Mouse (Mus musculus) bone marrow, adult 2 months (tissue): ENCODE data around the gene Pakap. TPM values are rescaled to one million over a fixed set of nuclear protein-coding genes. Genes with fewer than 3 reads are reported as not detected.

Experiments used
- H3K27ac ChIP-seq: fragments of 200-500 bp; 2 replicates; pipeline ENCODE4 v1.5.1; 2012; ENCODE audit warnings: low read depth, mild to moderate bottlenecking, control low read depth, inconsistent platforms, low read length; ENCODE audit not compliant: control insufficient read depth, poor library complexity, insufficient read depth
- H3K4me1 ChIP-seq: fragments of 200-500 bp; 2 replicates; pipeline ENCODE4 v1.6.1; 2011; ENCODE audit warnings: low read length; ENCODE audit not compliant: control insufficient read depth, insufficient read depth
- H3K4me3 ChIP-seq: fragments of 200-500 bp; replicated peaks from 2 replicates; pipeline ENCODE3; 2011; ENCODE audit warnings: mild to moderate bottlenecking, low read depth, low read length, control low read depth; ENCODE audit not compliant: control insufficient read depth
- CTCF ChIP-seq: fragments of 200-500 bp; IDR thresholded peaks from 2 replicates; pipeline ENCODE4 v1.5.1; 2011; ENCODE audit warnings: low read length, control low read depth; ENCODE audit not compliant: control insufficient read depth, insufficient read depth
- POLR2A ChIP-seq: fragments of 200-500 bp; IDR thresholded peaks from 2 replicates; pipeline ENCODE4 v1.6.1; 2011; ENCODE audit warnings: low read depth, mild to moderate bottlenecking, control low read depth, low read length, borderline replicate concordance; ENCODE audit not compliant: control insufficient read depth
- WGBS: fragments of 180-500 bp; shearing (Covaris S2); methylation state at CpG from one replicate; pipeline ENCODE4 v1.1.7; 2018; 5-methylcytosine and 5-hydroxymethylcytosine counted together
- polyA plus RNA-seq: library from polyadenylated mRNA; stranded (reverse); fragments of >200 nt; gene quantifications from 2 replicates; pipeline ENCODE4 v1.2.4, GENCODE M21; 2011; ENCODE audit warnings: low replicate concordance; ENCODE audit not compliant: missing spikeins, insufficient read depth, insufficient read length

Gene Pakap
- polyA plus RNA-seq, 1 experiment: 1.9 TPM

- no peak overlapping the region for H3K27ac ChIP-seq
- 89% methylated on average over 11 of the region's 11 CpGs for WGBS
- H3K4me3 ChIP-seq: no peak overlapping the region
- no peak for TF ChIP-seq POLR2A
- no peak for TF ChIP-seq CTCF
- H3K4me1 ChIP-seq: no peaks in the 10 kb centered on the region; the same call in 1 of the 2 replicates
Measured at GRCm38 (mm10) chr4:57751566-57751965, 183.6 kb downstream of the Pakap start.

- 67% methylated on average over 11 of the region's 11 CpGs for WGBS
- H3K4me1 ChIP-seq: no peaks in the 10 kb centered on the region; the same call in 1 of the 2 replicates
- no peak overlapping the region; the same call in 1 of the 2 replicates for H3K27ac ChIP-seq
- TF ChIP-seq CTCF (no peak), POLR2A (no peak)
- no peak overlapping the region for H3K4me3 ChIP-seq
Measured at GRCm38 (mm10) chr4:57755085-57755484, 187.1 kb downstream of the Pakap start.

- no peak overlapping the region for H3K4me3 ChIP-seq
- H3K27ac ChIP-seq: no peak overlapping the region
- TF ChIP-seq POLR2A (no peak), CTCF (no peak)
- 79% methylated on average over 11 of the region's 11 CpGs for WGBS
- no peaks in the 10 kb centered on the region; the same call in 1 of the 2 replicates for H3K4me1 ChIP-seq
Measured at GRCm38 (mm10) chr4:57757997-57758396, 190.0 kb downstream of the Pakap start.

- H3K4me3 ChIP-seq: no peak overlapping the region
- 83% methylated on average over 7 of the region's 7 CpGs for WGBS
- no peaks in the 10 kb centered on the region for H3K4me1 ChIP-seq
- no peak overlapping the region for H3K27ac ChIP-seq
- TF ChIP-seq CTCF (no peak), POLR2A (no peak)
Measured at GRCm38 (mm10) chr4:57762424-57762823, 194.4 kb downstream of the Pakap start.

GRCm38 (mm10) chr4:57764392-57764791 is 196.4 kb downstream of the Pakap start:
- WGBS: 67% methylated on average over 1 of the region's 1 CpGs
- Histone ChIP-seq H3K4me1 (no peaks in the 10 kb centered on the region), H3K4me3 (no peak overlapping the region), H3K27ac (no peak overlapping the region)
- no peak for TF ChIP-seq CTCF
- TF ChIP-seq POLR2A: no peak

- H3K4me1 ChIP-seq: no peaks in the 10 kb centered on the region
- H3K4me3 ChIP-seq: no peak overlapping the region
- no peak for TF ChIP-seq POLR2A
- no peak for TF ChIP-seq CTCF
- H3K27ac ChIP-seq: no peak overlapping the region
- 67% methylated on average over 1 of the region's 1 CpGs for WGBS
Measured at GRCm38 (mm10) chr4:57764926-57765325, 196.9 kb downstream of the Pakap start.

GRCm38 (mm10) chr4:57765806-57766205 is 197.8 kb downstream of the Pakap start:
- H3K4me1 ChIP-seq: no peaks in the 10 kb centered on the region
- WGBS: 82% methylated on average over 4 of the region's 4 CpGs
- H3K27ac ChIP-seq: no peak overlapping the region
- TF ChIP-seq POLR2A (no peak), CTCF (no peak)
- no peak overlapping the region for H3K4me3 ChIP-seq

GRCm38 (mm10) chr4:57769007-57769406 is 201.0 kb downstream of the Pakap start:
- Histone ChIP-seq H3K27ac (no peak overlapping the region), H3K4me1 (no peaks in the 10 kb centered on the region), H3K4me3 (no peak overlapping the region)
- TF ChIP-seq POLR2A (no peak), CTCF (no peak)
- WGBS: 81% methylated on average over 3 of the region's 3 CpGs
